Mouse (Mus musculus) G1E (cell line): ENCODE results near the gene Ncf1.

Experiments
- CTCF ChIP-seq: IDR thresholded peaks from 2 replicates; pipeline ENCODE4 v1.5.1; 2012; ENCODE audit warnings: low read depth, low read length, inconsistent platforms, mixed read lengths
- GATA1 ChIP-seq: IDR thresholded peaks from 2 replicates; pipeline ENCODE4 v1.6.1; 2012; ENCODE audit warnings: borderline replicate concordance, low read length, inconsistent platforms, mixed read lengths
- GATA2 ChIP-seq: IDR thresholded peaks from 2 replicates; pipeline ENCODE4 v1.6.1; 2012; ENCODE audit warnings: low read depth, low read length, inconsistent platforms, borderline replicate concordance
- TAL1 ChIP-seq: conservative IDR thresholded peaks from 2 replicates; pipeline ENCODE4 v1.6.1; 2012; ENCODE audit warnings: low read depth, low read length, inconsistent platforms, mixed read lengths

GRCm38 (mm10) chr5:134173206-134173605 is 56.2 kb downstream of the Ncf1 start:
- peak; percentile 76 for TF ChIP-seq CTCF
- no peak for TF ChIP-seq TAL1
- no peak for TF ChIP-seq GATA1
- TF ChIP-seq GATA2 = no peak
